Mouse (Mus musculus) urinary bladder, postnatal 25 days (tissue): ENCODE measurements around the gene Cnn2.

Source experiments
- DNase-seq: peaks from one replicate; pipeline ENCODE4 v3.0.0; 2022; ENCODE audit warnings: low spot score

Gene Cnn2

GRCm38 (mm10) chr10:79970415-79971182 lies 17.8 kb upstream of the Cnn2 start, which contains the start of gene Grin3b:
Gene Grin3b, plus strand, starts transcription at chr10:79970715.
- DNase-seq = no peak

- DNase-seq = no peak
Observed at GRCm38 (mm10) chr10:79971183-79971497, 17.2 kb upstream of the Cnn2 start.

GRCm38 (mm10) chr10:79972831-79973230 lies 15.6 kb upstream of the Cnn2 start:
- no peak for DNase-seq

GRCm38 (mm10) chr10:79974087-79974486 lies 14.3 kb upstream of the Cnn2 start:
- no peak for DNase-seq

GRCm38 (mm10) chr10:79974668-79975067 lies 13.7 kb upstream of the Cnn2 start:
- DNase-seq = no peak

- no peak for DNase-seq
Observed at GRCm38 (mm10) chr10:79976071-79976721, 12.2 kb upstream of the Cnn2 start.

GRCm38 (mm10) chr10:79976722-79977107 lies 11.7 kb upstream of the Cnn2 start:
- DNase-seq = no peak

- no peak for DNase-seq
Observed at GRCm38 (mm10) chr10:79977324-79977723, 11.1 kb upstream of the Cnn2 start.

- DNase-seq = no peak
Observed at GRCm38 (mm10) chr10:79978061-79978460, 10.3 kb upstream of the Cnn2 start.

- no peak for DNase-seq
Observed at GRCm38 (mm10) chr10:79979401-79980155, 8.8 kb upstream of the Cnn2 start.

GRCm38 (mm10) chr10:79983205-79983604 lies 5.2 kb upstream of the Cnn2 start:
- DNase-seq = no peak

- peak; percentile 57 for DNase-seq
Observed at GRCm38 (mm10) chr10:79983670-79984069, 4.7 kb upstream of the Cnn2 start.

GRCm38 (mm10) chr10:79984195-79984816 lies 4.1 kb upstream of the Cnn2 start, which contains the start of gene Tmem259:
Gene Tmem259, minus strand, starts transcription at chr10:79984330.
- peak; percentile 80 for DNase-seq

GRCm38 (mm10) chr10:79984871-79985270 lies 3.5 kb upstream of the Cnn2 start:
- peak; percentile 80 for DNase-seq

GRCm38 (mm10) chr10:79985334-79986231 lies 2.8 kb upstream of the Cnn2 start:
- peak; percentile 38 for DNase-seq

- peak; percentile 54 for DNase-seq
Observed at GRCm38 (mm10) chr10:79986232-79986878, 2.0 kb upstream of the Cnn2 start.

GRCm38 (mm10) chr10:79986963-79987362 lies 1.4 kb upstream of the Cnn2 start:
- peak; percentile 84 for DNase-seq

GRCm38 (mm10) chr10:79987771-79988505 lies 446 bp upstream of the Cnn2 start:
- no peak for DNase-seq

GRCm38 (mm10) chr10:79989272-79989786 lies 945 bp downstream of the Cnn2 start:
- no peak for DNase-seq

- no peak for DNase-seq
Observed at GRCm38 (mm10) chr10:79989870-79990269, 1.5 kb downstream of the Cnn2 start.
